Mouse (Mus musculus): ENCODE measurements around the gene Lin9. TPM values are rescaled to one million over a fixed set of nuclear protein-coding genes. Genes with fewer than 3 reads are reported as not detected.

The Lin9 gene
- polyA plus RNA-seq, 1 experiment: 4.2 TPM

- TF ChIP-seq CTCF (conservative IDR thresholded peaks at IDR 0.05; ENCODE audit: insufficient read depth, insufficient read length, low read depth, low read length): no peak
- no peak for TF ChIP-seq POLR2A (IDR thresholded peaks at IDR 0.05; ENCODE audit: low read depth, low read length)
- Histone ChIP-seq H3K4me1 (ENCODE audit: control insufficient read depth, insufficient read depth, low read length) (peaks cover 7% of the 10 kb centered on the region; the same call in 1 of the 2 replicates), H3K27me3 (replicated peaks; ENCODE audit: control insufficient read depth, insufficient read depth, low read length) (no peaks in the 10 kb centered on the region), H3K27ac (ENCODE audit: insufficient read depth, low read depth, low read length) (no peak overlapping the region), H3K4me3 (ENCODE audit: insufficient read depth, low read depth, low read length) (no peak overlapping the region), H3K36me3 (ENCODE audit: control insufficient read depth, insufficient read depth, low read length) (no peaks in the 10 kb centered on the region)
- 42% methylated on average over 3 of the region's 3 CpGs for WGBS
- DNase-seq: peak; percentile 48
Observed at GRCm38 (mm10) chr1:180707813-180708212, 66.9 kb downstream of the Lin9 start.

DNA sequence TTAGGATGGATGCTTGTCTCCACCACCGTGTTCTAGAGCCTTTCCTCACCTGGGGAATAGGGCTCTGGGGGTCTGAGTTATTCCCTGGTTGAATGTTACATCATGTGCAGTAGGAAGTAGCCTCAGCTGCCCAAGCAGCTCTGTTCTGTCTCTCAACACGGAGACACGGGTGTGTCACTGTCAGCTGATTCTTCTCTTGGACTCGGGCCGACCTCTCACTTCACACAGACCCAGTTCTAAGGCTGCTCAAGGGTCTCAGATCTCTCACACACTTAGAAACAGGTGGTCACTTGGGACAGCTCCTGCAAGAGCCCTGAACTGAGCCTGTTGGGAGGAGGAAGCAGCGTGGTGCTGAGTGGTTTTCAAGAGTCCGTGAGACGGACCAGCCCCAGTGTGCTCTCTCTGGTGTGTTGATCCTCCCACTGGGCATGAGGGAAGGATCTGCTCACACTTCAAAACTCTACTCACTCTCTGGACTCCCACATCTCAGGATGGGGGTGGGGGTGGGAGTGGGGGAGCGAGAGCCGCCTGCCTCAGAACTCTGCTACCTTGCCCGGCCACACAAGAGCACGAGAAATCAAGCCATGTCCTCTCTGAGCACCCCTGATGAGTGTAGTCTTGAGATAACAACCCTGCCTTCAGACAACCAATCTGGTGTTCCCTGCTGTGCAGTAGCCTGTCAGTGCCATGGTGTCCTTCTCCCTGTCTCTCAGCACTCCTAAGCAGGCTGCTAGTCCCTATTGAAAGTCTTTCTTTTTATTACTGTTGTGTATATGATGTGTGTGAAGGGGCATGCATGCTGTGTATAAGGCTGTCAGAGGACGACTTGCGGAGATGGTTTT, 68.2 kb downstream of the Lin9 start:
- WGBS: 80% methylated on average over 14 of the region's 14 CpGs
- no peak overlapping the region for H3K4me3 ChIP-seq (ENCODE audit: insufficient read depth, low read depth, low read length)
- TF ChIP-seq POLR2A (IDR thresholded peaks at IDR 0.05; ENCODE audit: low read depth, low read length) (no peak), CTCF (conservative IDR thresholded peaks at IDR 0.05; ENCODE audit: insufficient read depth, insufficient read length, low read depth, low read length) (no peak)
- no peak overlapping the region for H3K27ac ChIP-seq (ENCODE audit: insufficient read depth, low read depth, low read length)
- no peak for DNase-seq
- no peaks in the 10 kb centered on the region for H3K36me3 ChIP-seq (ENCODE audit: control insufficient read depth, insufficient read depth, low read length)
- no peaks in the 10 kb centered on the region for H3K27me3 ChIP-seq (replicated peaks; ENCODE audit: control insufficient read depth, insufficient read depth, low read length)
- H3K4me1 ChIP-seq (ENCODE audit: control insufficient read depth, insufficient read depth, low read length): peaks cover 7% of the 10 kb centered on the region; the same call in 1 of the 2 replicates

- H3K36me3 ChIP-seq (ENCODE audit: control insufficient read depth, insufficient read depth, low read length): no peaks in the 10 kb centered on the region
- no peak for DNase-seq
- no peak overlapping the region for H3K27ac ChIP-seq (ENCODE audit: insufficient read depth, low read depth, low read length)
- H3K4me1 ChIP-seq (ENCODE audit: control insufficient read depth, insufficient read depth, low read length): no peaks in the 10 kb centered on the region; the same call in 1 of the 2 replicates
- H3K27me3 ChIP-seq (replicated peaks; ENCODE audit: control insufficient read depth, insufficient read depth, low read length): no peaks in the 10 kb centered on the region
- WGBS: 81% methylated on average over 5 of the region's 5 CpGs
- H3K4me3 ChIP-seq (ENCODE audit: insufficient read depth, low read depth, low read length): no peak overlapping the region
- TF ChIP-seq POLR2A (IDR thresholded peaks at IDR 0.05; ENCODE audit: low read depth, low read length) (no peak), CTCF (conservative IDR thresholded peaks at IDR 0.05; ENCODE audit: insufficient read depth, insufficient read length, low read depth, low read length) (no peak)
Observed at GRCm38 (mm10) chr1:180718756-180719155, 77.8 kb downstream of the Lin9 start.

DNA sequence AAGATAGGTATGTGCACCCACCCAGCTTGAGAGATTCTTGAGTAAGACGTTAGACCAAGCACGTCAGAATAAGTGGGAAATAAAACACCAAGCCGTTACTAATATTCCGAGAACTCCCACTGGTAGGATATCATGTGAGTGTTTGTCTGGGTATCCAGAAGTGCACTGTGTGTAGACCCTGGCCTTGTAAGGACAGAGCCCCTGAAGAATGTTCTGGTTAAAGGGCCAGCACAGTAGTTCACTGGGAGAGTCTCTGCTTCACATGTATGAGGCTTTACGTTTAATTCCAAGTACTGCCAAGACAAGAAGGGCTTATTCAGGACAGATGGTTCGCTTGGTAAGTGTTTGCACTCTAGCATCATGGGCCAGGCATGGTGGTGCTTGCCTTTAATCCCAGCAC, 78.5 kb downstream of the Lin9 start:
- no peak for DNase-seq

DNA sequence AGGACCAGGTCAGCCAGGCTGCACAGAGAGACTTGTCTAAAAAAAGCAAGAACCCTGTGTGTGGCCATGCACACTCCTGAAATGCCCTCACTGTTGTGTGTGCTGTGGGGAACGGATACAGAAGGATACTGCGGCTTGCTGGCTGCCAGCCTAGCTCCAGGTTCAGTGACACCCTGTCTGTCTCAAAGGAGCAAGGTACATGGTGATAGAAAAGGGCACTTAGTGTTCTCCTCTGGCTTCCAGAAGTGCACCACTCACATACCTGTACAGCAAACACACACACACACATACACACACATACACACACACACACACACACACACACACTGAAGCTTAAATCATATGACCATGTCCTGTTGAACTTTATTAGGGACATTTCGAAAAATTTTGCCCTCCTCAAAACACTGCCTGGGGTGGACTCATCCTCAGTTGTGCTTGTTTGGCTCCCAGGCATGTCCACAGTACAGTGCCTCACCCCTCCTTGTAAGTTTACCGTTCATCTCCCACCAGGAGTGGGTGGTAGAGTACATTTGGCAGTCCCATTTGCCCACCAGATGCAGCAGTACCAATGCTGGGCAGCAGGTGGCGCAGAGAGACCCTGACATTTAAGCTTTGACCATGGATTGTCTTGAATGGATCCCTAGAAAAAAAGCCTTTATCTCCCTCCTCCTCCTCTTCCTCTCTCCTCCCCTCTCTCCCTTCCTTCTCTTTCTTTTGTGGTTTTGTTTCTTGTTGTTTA, 79.2 kb downstream of the Lin9 start:
- H3K27me3 ChIP-seq (replicated peaks; ENCODE audit: control insufficient read depth, insufficient read depth, low read length): no peaks in the 10 kb centered on the region
- no peak overlapping the region for H3K27ac ChIP-seq (ENCODE audit: insufficient read depth, low read depth, low read length)
- peaks cover under 1% of the 10 kb centered on the region; the same call in 1 of the 2 replicates for H3K4me1 ChIP-seq (ENCODE audit: control insufficient read depth, insufficient read depth, low read length)
- 27% methylated on average over 5 of the region's 5 CpGs for WGBS
- no peaks in the 10 kb centered on the region for H3K36me3 ChIP-seq (ENCODE audit: control insufficient read depth, insufficient read depth, low read length)
- TF ChIP-seq POLR2A (IDR thresholded peaks at IDR 0.05; ENCODE audit: low read depth, low read length): no peak
- TF ChIP-seq CTCF (conservative IDR thresholded peaks at IDR 0.05; ENCODE audit: insufficient read depth, insufficient read length, low read depth, low read length): peak; percentile 97
- H3K4me3 ChIP-seq (ENCODE audit: insufficient read depth, low read depth, low read length): no peak overlapping the region
- peak; percentile 84 for DNase-seq

More for the DNA sequence above, 78.5 kb downstream of the Lin9 start:
- Histone ChIP-seq H3K27ac (ENCODE audit: insufficient read depth, low read depth, low read length) (no peak overlapping the region), H3K4me1 (ENCODE audit: control insufficient read depth, insufficient read depth, low read length) (no peaks in the 10 kb centered on the region; the same call in 1 of the 2 replicates), H3K4me3 (ENCODE audit: insufficient read depth, low read depth, low read length) (no peak overlapping the region), H3K36me3 (ENCODE audit: control insufficient read depth, insufficient read depth, low read length) (no peaks in the 10 kb centered on the region), H3K27me3 (replicated peaks; ENCODE audit: control insufficient read depth, insufficient read depth, low read length) (no peaks in the 10 kb centered on the region)
- 87% methylated on average over 6 of the region's 6 CpGs for WGBS
- TF ChIP-seq CTCF (conservative IDR thresholded peaks at IDR 0.05; ENCODE audit: insufficient read depth, insufficient read length, low read depth, low read length): no peak
- no peak for TF ChIP-seq POLR2A (IDR thresholded peaks at IDR 0.05; ENCODE audit: low read depth, low read length)

DNA sequence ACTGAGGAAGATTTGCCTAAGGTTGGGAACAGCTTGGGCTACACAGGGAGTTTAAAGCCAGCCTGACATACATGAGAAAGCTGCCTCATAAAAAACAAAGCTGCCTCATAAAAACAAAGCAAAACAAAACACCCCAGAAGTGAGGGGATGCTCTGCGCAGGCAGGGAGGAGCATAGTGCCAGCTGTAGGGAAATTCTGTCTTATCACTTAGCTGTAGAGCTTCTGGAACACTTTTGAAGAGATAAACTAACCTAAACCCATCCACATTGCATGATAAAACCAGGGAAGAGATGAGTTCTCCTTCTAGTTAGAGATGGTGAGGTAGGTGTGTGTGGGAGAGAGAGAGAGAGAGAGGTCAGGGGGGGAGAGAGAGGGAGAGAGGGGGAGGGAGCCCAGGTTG, 81.7 kb downstream of the Lin9 start:
- TF ChIP-seq CTCF (conservative IDR thresholded peaks at IDR 0.05; ENCODE audit: insufficient read depth, insufficient read length, low read depth, low read length): no peak
- no peak for TF ChIP-seq POLR2A (IDR thresholded peaks at IDR 0.05; ENCODE audit: low read depth, low read length)
- no peak overlapping the region for H3K4me3 ChIP-seq (ENCODE audit: insufficient read depth, low read depth, low read length)
- H3K36me3 ChIP-seq (ENCODE audit: control insufficient read depth, insufficient read depth, low read length): no peaks in the 10 kb centered on the region
- WGBS: 89% methylated on average over 1 of the region's 1 CpGs
- H3K27me3 ChIP-seq (replicated peaks; ENCODE audit: control insufficient read depth, insufficient read depth, low read length): no peaks in the 10 kb centered on the region
- DNase-seq: no peak
- no peak overlapping the region for H3K27ac ChIP-seq (ENCODE audit: insufficient read depth, low read depth, low read length)
- H3K4me1 ChIP-seq (ENCODE audit: control insufficient read depth, insufficient read depth, low read length): peaks cover 8% of the 10 kb centered on the region

GRCm38 (mm10) chr1:180723701-180724238, 82.8 kb downstream of the Lin9 start:
- no peak for DNase-seq
- peaks cover 12% of the 10 kb centered on the region for H3K4me1 ChIP-seq (ENCODE audit: control insufficient read depth, insufficient read depth, low read length)
- no peaks in the 10 kb centered on the region for H3K27me3 ChIP-seq (replicated peaks; ENCODE audit: control insufficient read depth, insufficient read depth, low read length)
- WGBS: 36% methylated on average over 1 of the region's 1 CpGs
- no peaks in the 10 kb centered on the region for H3K36me3 ChIP-seq (ENCODE audit: control insufficient read depth, insufficient read depth, low read length)
- H3K27ac ChIP-seq (ENCODE audit: insufficient read depth, low read depth, low read length): no peak overlapping the region
- TF ChIP-seq POLR2A (IDR thresholded peaks at IDR 0.05; ENCODE audit: low read depth, low read length): no peak
- no peak for TF ChIP-seq CTCF (conservative IDR thresholded peaks at IDR 0.05; ENCODE audit: insufficient read depth, insufficient read length, low read depth, low read length)
- no peak overlapping the region for H3K4me3 ChIP-seq (ENCODE audit: insufficient read depth, low read depth, low read length)

Measured in kidney, adult 2 months (tissue).